Mouse (Mus musculus) lung, adult 2 months (tissue): ENCODE results near the gene Sacs.

Source experiments
- CTCF ChIP-seq: fragments of 200-500 bp; IDR thresholded peaks from 2 replicates; pipeline ENCODE4 v1.5.1; 2011; ENCODE audit warnings: mild to moderate bottlenecking, low read length, control low read depth; ENCODE audit not compliant: insufficient read depth
- POLR2A ChIP-seq: fragments of 200-500 bp; IDR thresholded peaks from 2 replicates; pipeline ENCODE4 v1.6.1; 2011; ENCODE audit warnings: low read depth, mild to moderate bottlenecking, control low read depth, low read length, borderline replicate concordance; ENCODE audit errors: extremely low read depth

- TF ChIP-seq CTCF: no peak
- TF ChIP-seq POLR2A: no peak
Measured at GRCm38 (mm10) chr14:61221166-61221565, 82.9 kb downstream of the Sacs start.
